Mouse (Mus musculus) cerebellum, postnatal 4 days (tissue): Measurements from ENCODE around the gene I830077J02Rik.
"Not testable (repeated sequence)": the region's sequence is repeated elsewhere in the genome, so short reads cannot be mapped to it uniquely, and the experiment has no call there.

Experiments
- DNase-seq, 2 experiments: peaks; one replicate each; pipeline ENCODE4 v3.0.0; 2022; ENCODE audit warnings: low spot score in 2 of 2, mixed read lengths in 1 of 2

The I830077J02Rik gene

DNA sequence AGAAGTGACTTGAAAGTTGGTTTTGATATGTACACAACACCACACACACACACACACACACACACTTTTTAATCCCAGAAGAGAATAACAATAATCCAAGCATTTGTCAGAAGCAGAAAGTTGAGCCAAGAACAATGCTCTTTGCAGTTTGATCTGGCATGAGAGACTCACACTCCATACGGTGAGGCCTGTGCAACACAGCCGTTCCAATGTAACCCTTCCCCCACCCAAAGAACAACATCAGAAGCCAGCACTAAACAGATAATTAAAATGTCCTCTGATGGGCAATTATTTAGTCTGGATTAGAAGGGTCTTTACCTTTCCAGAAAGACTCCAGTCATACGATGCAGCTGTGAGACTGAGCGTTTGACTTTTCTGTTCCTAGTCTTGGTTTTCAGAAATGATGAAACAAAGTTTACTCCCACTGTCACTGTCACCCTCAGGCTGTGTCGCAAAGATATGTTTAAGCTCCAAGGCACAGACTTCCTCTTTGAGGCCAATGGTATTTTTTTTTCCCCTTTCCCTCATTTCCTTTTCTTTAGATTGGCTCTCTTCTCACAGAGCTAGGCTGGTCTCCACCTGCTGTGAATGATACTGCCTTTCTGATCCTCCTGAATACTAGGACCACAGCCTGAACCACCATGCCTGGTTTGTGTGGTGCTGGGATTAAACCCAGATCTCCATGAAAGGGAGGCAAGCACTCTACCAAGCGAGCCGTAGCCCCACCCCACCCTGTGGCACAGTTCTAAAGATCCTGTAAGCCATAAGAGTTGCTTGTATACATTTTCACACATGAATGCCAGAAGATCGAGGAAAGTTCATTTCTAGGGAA lies at the start of gene I830077J02Rik:
Gene I830077J02Rik (minus strand): TSS at position 425 of the 832 bp plus-strand sequence.
- DNase-seq, result no peak

DNA sequence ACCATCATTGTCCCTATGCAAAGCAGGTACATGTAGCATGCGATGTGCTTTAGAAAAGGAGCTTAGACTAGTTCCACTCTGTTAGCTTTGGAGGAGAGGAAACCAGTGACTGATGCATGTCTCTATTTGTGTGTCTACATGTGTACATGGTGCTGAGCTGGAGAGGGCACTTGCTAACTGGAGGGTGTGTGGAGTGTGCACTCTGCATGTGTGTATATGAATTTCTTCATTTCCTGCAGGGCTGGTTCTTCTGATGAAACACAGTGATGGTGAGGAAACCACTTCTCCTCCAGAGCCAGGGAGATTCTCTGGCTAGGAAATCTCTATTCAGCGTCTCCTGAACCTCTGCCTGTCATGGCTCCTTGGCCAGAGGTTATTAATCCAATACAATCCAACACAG lies 41.7 kb upstream of the I830077J02Rik start:
- no peak for DNase-seq

DNA sequence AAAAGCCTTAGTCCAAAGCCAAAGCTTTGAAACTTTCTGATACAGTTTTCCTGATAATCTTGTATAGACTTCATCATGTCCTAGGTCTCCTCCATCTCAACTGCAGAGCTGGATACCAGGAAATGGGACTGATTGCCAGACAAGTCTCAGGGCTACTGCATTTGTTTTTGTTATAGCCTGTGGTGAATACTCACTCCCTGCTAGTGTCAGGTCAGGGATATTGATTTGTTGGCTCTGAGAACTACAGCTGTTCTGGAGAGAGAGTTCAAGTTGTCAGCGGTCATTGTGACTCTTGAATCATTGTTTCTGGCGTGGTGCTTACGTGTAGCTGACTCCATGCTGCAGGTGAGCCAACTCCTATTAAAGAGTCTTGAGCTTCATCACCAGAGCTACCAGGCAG lies 40.9 kb upstream of the I830077J02Rik start, which contains the start of gene Ovgp1:
Gene Ovgp1 (plus strand): TSS at position 301 of the 400 bp plus-strand sequence.
- DNase-seq, result no peak

DNA sequence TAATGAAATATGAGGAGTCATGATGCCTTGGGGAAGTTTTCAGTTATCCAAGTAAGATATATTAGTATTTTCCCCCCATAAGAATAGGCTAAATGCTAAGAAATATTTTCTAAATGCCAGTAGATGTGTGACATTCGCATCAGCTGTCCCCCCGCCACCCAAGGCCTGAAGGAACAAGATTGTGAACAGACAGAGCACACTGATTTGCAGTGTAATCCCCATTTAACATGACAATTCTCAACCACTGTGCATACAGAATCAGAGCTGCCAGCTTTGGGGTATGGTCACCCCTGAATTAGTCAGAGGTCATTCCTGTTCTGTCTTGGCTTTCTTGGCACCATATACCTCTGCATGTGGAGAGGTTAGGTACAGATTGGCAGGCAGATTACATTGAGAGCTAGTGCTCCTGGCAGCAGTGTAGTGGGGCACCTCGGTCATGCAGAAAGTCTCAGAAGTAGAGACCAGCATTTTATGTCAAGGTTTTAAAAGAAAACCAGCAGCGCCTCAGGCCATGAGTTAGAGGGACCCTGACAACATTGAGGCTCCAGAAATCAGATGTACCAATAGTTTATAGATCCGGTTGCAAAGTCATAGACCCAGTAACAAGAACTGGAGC lies 39.5 kb upstream of the I830077J02Rik start:
- DNase-seq, result no peak

DNA sequence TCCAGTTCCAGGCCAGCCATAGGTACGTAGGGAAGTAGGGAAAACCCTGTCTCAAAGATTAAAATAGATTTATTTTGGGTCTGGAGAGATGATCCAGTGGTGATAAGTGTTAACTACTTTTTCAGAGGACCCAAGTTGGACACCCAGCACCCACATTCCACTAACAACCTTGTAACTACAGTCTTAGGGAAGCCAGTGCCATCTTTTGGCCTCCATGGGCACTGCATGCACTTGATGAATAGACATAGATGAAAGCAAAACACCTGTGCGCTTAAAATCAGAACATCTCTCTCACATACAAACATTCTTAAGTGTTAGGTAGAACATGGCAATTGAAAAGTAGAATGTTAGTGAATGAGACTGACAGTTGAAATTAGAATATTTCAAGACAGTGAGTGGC lies 28.2 kb upstream of the I830077J02Rik start:
- no peak for DNase-seq

DNA sequence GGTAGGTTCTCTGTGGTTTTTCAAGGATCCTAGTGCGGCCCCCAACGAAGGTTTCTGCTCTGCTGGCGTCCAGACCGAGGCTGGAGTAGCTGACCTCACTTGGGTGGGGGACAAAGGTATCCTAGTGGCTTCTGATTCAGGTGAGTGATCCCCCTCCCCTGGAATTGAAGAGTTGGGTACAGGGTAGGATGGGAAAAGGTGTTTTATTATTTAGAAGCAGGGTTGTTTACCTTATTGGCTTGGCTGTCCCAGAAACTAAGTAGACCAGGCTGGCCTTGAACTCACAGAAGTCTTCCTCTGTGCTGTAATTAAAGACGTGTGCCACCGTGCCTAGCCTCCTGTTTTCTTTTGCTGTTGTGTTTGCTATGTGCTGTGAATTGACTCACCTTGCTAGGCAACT lies 27.5 kb upstream of the I830077J02Rik start, which contains the start of gene Atp5f1:
Gene Atp5f1 (minus strand): TSS at position 101 of the 400 bp plus-strand sequence.
- DNase-seq, result no peak

DNA sequence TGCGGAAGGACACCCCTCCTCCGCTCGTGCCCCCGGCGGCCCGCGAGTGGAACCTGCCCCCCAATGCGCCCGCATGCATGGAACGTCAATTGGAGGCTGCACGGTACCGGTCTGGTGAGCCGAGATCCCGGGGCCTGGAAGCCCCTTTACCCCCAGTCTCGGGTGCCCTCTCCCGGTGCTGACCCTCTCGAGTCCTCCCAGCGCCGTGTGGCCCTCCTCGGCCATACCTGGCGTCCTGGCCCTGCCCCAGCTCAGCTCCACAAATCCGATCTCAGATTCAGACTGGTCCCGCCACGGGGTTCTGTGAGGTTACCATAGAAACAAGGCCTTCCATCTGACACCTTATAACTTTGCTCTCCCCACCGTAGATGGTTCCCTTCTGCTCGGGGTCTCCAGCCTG lies 27.1 kb upstream of the I830077J02Rik start:
- DNase-seq, result no peak

DNA sequence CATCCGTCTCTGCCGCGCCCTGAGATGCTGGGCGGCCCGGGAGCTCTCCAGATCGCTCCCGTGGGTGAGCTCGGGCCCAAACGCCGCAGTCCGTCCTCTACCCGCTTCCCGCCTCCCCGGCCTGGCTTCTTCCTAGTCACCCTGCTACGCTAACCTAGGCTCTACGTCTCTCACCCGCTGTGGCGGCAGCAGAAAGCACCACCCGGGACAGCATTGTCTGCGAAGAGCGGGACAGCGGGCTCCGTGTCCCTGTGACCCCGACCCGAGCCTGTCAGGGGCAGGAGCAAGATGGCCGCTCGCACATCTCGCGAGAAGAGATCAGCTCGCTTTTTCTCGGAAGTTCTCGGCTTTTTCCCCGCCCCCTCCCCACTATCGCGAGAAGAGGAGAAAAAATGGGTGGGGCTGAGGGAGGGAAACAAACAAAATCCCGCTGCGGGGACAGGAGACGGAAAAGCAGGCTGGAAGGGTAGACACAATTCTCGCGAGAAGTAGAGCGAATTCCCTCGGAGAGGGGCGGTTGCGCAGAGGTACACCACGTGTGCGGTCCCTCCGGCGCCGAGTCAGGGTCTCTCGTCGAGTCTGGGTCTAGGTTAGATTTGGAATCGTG lies 26.6 kb upstream of the I830077J02Rik start, which contains the start of gene Wdr77:
Gene Wdr77 (plus strand): TSS at position 396 of the 607 bp plus-strand sequence.
- peak; percentile 83 to 94 for DNase-seq

DNA sequence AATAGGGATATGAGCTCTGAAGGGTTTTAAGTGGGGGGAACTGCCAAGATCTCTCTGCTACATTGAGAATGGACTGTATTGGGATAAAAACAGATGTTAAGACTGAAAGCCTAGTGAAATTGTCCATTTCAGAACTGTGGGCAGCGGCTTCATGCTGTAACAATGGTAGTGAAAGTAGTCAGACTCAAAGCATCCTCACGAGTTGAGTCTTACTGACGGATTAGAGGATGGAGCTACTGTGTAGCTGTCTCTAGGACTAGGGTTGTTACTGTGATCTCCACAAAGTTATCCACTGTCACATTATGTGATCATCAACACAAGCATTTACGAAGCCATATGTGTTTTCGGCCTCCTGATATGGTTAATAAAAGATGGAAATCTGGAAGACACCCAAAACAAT lies 25.7 kb upstream of the I830077J02Rik start:
- DNase-seq, result no peak

DNA sequence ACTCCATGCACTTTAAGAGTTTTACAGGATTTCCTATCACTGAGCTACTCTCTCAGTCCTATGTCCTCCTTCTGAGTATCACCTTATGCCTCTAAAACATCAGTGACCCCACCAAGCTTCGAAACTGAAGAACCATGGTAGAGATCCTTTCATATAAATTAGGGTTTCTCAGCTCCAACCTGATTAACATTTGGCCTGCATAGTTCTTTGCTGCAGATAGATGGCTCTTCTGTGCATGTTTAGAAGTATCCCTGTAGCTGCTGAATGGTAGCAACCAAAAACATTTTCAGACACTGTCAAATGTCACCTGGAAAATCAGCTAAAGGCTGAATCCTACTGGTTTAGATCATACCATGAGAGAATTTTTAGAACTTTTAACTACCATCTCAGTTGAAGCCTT lies 24.8 kb upstream of the I830077J02Rik start:
- DNase-seq, result no peak

DNA sequence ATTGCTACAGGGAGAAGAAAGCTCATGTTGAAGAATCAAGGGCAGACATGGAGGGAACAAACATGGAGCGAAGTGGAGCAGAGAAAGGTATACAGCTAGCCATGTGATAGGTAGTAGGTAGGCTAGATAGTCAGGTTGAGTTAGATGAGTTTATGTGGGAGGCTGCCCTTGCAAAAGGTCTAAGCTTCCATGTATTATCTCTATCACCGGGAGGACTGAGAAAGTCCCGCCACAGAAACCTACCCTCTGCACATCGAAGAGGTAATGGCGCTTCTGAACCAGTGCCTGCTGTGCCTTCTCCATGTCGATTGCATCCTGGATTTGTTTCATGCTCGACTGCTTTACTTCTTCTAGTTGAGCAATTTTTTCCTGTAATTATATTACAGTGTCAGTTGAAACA lies 18.9 kb upstream of the I830077J02Rik start:
- no peak for DNase-seq

DNA sequence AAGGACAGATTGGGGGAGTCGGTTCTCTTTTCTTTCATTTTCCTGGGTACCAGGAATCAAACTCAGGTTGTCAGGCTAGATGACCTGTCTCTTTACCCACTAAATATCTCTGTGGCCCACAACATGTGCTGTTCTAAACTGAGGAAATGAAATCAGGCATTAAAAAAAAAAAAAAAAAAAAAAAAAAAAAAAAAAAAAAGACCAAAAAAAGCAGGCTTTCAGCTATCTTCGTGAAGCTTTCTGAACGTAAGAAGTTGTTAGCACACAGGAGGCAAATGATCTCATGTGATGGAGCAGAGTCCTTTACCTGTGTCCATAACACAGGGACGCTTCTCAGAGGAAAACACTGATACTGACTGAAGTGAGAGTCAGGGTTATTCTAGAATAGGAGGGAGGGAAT lies 3.6 kb upstream of the I830077J02Rik start:
- DNase-seq, result no peak

DNA sequence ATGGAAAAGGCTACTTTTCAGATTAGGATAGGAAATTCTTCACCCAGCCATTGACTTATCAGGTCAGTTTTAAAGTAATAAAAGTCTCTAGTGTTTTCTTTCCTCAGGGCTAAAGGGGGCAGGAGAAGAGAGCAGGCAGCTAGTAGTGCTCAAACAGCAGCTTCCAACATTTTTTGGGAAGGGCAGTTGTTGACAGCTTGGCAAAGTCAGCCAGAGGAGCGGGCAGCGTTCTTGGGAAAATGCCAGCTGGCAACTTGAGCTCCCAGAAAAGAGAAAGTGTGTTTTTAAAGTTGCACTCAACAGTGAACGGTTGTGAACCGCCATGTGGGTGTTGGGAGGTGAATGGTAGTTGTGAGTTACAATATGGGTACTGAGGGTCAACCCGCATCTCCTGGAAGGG lies 2.6 kb upstream of the I830077J02Rik start:
- DNase-seq, result peak in 1 of 2 experiments; percentile 5

DNA sequence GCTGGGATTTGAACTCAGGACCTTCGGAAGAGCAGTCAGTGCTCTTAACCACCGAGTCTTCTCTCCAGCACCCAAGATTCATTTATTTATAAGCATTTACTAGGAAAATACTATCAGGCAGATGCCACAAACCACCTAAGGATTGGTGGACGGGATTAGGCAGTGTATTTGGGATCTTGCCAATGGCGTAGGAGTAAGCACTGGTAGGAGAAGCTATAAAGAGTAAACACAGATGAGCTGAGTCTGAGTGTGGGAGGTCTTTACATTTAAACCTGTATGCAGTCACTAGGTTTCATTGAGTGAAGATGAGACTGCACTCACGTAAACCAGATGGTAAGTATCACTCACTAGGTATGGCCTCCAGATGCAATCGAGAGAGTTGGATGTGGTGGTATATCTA lies 1.5 kb upstream of the I830077J02Rik start:
- no peak for DNase-seq

DNA sequence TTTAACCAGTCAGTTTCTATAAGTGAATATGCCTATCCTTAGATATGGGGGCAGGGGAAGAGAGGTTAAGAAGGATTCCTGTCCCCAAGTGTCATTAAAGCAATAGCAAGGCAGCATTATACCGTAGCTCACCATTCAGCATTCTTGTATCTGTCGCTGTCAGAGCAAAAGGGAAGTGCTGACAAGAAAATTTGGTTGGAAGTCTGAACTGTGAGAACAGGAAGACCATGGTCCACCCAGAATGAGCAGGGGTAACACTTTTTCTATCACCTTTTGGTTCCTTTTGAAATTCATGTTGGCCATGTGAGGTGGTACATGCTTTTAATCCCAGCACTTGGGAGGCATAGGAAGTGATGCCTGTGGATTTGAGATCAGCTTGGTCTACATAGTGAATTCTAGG lies 1.4 kb downstream of the I830077J02Rik start:
- DNase-seq, result no peak

DNA sequence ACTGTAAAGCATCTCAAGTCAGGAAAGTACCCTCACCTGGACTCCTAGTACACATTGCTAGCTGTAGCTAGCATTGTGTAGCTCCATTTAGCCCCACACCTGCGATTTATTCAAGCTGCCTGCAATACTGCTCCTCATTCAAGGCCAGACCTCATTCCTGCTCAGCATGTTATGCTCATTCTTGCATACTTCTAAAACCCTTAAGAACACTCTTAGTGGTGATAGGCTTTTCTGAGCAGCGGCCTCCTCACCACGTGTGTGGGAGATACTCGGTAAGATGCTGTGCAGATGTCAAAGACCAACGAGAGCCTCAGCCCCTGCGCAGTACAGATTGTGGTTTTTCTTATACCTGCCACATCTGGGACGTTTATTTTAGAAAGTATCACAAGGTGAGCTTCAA lies 2.6 kb downstream of the I830077J02Rik start:
- no peak for DNase-seq

DNA sequence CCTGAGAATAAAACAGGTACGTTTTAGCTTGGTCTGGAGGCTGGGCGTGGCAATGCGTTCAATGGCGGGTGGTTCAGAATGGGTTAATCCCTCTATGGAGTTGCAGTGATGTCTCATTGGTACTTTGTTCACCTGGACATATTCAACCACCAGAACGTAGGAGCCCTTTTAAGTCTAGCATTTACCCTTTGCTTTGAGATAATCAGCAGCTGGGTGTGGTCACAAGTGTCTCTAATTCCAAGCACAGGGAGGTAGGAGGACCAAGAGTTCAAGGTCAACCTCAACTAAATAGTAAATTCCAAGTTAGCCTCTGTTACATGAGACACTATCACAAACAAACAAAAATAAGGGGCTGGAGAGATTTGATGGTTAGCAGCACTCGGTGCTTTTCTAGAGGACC lies 3.7 kb downstream of the I830077J02Rik start:
- no peak for DNase-seq

DNA sequence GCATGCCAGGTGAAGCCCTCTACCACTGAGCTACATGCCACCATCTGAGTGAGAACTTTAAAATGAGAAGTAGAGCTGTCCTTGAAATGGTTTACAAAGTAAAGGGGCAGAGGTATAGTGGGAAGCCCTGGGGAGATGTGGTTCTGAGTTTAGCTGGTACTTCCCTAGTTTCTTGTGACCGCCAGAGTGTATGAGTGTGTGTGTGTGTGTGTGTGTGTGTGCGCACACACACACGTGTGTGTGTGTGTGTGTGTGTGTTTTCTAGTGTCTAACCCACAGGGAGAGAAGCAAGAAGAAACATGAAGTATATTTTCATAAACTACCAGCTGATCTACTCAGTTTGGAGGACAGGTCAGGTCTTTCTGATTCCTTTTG lies 4.3 kb downstream of the I830077J02Rik start:
- no peak for DNase-seq

DNA sequence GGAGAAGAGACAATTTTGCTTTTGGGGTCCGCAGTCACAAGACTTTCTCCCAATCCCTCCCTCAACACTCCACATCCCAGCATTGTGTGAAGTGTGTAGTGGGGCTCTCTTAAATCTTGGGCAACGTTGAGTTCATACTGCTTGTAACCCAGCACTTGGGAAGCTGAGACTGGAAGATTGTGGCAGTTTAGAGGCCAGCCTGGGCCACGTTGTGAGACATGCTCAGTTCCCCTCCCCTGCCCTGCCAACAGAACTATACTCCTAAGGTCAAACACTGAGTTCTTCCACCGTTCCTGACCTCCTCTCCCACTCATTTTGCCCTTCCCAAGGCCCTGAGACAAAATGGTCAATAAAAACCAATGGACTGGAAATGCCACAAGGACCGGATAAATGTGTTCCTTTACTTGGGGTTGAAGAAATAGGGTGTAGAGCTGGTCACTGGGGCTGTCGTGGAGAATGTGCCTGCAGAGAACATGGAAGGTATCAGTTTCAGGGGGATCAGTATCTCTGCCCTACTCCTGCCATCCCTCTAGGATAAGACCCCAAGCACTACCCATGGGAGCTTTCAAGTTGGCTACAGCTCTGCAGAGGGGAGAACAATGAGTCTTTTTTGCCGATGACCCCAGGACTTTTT lies 4.8 kb downstream of the I830077J02Rik start:
- no peak for DNase-seq

DNA sequence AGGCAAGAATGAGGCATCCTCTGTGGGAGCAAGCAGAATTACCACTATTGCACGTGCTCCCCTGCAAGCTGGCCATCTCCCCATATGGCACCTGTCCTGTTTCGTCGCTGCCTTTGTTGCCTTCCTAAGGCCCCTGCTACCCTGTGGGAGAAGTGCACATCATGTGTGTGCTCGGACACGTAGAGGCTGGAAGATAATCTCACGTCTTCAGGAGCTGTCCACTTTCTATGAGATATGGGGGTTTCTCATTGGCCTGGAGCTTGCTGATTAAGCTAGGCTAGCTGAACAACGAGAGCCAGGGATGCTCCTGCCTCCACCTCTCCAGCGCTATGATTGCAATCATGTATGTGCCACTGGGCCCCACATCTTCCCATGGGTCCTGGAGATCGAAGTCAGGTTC lies 7.8 kb downstream of the I830077J02Rik start:
- no peak for DNase-seq

DNA sequence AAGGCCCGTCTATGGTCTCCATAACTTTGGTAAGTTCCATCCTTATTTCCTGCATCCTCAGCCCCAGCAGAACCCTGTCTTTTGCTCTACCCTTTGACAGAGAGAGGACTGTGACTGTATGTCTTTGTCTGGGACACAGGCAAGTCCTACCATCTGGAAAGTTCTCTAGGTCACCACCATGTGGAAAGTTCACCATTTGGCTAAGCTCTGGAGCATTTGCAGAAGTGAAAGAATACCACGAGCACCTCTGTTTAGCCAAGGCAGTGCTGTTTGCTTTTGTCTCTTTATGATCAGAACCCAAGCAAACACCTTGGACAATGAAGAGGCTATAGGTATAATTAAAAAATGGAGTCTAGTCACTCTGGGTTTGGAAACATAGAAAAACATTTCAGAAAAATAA lies 10.5 kb downstream of the I830077J02Rik start:
- no peak for DNase-seq

DNA sequence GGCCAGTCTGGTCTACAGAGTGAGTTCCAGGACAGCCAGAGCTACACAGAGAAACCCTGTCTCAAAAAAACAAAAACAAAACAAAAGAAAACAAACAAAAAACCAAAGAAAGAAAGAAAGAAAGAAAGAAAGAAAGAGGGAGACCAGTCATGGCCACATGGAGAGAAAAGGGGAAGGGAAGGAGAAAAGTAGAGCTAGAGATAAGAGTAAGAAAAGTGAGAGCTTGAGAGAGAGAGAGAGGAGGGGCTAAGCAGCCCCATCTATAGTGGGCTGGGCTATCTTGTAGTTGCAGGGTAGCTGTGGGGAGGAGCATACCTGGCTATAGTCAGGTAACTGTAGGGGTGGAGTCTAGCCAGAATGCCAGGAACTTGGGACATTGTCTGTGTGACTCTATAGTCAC lies 11.7 kb downstream of the I830077J02Rik start:
- not testable (repeated sequence) for DNase-seq
